Mouse (Mus musculus) WW6 (cell line): ENCODE measurements around the gene Wars2.

Experiments used
- DNase-seq: peaks from one replicate; pipeline ENCODE4 v3.0.0-alpha.2; 2013; ENCODE audit warnings: low read depth, low spot score

Wars2 gene

DNA sequence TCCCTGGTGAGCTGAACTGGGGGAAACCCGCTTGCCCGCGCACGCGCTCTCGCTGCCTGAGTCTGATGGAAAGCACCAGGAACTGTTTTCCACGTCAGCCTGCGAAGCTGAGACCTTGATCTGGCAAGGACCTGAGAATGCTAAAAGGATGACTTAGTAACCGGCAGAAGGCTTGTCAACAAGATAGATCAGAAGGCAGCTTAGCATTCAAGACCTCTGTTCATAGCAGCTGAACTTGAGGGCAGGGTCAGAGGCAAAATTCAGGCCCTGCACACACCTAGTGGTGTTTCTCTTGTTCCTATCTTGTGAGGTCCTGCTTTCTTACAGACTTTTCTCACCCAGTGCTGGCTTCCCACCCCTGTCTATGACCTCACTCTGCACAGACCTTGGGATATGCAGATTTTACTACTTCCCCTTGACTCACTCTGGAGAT, 122.6 kb downstream of the Wars2 start:
- no peak for DNase-seq

DNA sequence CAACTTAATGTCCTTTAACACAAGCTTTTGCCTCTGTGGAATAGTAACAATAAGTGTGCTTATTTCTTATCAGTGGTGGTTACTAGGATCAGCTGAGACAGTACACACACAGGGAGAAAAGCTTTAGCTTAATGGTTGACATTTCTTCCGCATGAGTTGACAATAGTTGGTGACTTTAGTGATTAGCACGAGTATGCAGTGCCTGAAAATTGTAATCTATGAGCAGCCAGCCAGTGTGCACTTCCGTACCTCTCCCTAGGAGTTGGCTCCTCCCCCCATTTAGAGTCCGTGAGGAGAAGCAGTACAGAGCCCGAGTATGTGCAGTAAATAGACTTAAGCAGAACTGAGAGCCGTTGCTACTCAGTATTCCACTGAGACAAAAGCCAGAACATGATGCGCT, 123.8 kb downstream of the Wars2 start:
- DNase-seq: no peak

DNA sequence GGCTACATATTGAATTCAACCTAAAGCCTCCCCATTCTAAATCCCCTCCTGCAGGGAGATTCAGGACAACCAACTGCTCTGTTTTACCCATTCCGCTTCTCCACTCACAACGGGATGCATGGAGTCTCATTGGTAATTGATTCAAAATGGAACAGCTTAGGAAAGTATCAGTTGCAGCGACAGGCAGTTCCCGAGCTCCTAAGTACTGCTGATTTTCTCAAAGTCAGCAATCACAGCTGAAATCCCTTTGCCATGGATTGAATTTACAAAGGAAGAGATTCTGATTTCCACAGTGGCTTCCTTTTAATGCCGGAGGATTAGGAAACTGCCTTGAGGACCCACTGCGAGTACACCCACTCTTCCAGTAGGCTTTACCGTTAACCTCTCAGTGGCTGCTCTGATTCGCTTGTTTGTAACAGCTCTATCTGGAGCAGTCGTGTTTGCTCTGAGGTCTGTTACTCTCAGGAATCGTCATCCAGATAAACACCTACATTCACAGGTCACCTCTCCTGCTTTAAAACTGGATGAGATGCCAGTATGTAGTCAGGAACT, 126.0 kb downstream of the Wars2 start:
- no peak for DNase-seq

DNA sequence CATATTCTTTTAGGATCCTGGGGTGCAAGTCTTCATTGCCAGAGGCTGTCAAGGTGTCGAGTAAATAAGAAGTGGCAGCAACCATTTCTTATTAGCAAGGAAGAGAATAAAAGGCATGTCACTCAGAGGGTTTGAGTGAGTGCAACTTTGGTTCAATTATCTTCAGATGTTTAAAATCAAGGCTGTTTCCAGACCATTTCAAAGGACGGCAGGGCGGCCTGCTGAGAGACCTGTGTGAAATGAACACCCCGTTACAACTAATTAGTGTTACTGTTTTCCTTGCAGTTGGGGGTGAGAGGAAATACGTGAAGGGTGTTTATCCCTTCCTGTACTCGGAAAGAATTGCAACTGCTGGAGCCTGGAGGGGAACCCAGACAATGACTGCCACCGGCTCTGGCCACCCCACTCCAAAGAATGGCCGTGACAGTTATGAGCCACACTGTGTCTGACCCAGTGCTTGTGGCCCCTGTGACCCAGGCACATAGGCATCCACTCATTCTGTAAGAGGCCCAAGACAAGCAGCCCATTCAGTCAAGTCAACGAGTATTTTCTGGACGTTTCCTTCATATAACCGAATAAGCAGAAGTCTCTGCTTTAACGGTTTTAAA, 137.2 kb downstream of the Wars2 start:
- no peak for DNase-seq

DNA sequence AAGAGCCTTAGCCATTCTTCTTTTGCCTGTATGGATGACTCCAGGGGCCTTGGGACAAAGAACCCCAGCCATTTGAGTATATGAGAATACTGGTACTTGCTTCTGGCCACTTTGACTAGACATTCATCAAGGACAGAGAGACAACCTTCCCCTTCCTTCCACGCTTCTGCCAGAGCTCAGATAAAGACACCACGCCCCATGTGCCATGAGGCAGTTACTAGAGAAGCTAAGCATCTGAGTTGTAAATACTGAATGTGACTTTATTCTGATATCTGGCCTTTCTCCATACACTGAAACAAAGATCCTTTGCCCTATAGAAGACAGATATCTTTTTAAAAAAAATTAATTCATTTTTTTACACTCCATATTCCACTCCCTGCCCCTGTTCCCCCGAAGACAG, 138.8 kb downstream of the Wars2 start:
- DNase-seq: no peak

DNA sequence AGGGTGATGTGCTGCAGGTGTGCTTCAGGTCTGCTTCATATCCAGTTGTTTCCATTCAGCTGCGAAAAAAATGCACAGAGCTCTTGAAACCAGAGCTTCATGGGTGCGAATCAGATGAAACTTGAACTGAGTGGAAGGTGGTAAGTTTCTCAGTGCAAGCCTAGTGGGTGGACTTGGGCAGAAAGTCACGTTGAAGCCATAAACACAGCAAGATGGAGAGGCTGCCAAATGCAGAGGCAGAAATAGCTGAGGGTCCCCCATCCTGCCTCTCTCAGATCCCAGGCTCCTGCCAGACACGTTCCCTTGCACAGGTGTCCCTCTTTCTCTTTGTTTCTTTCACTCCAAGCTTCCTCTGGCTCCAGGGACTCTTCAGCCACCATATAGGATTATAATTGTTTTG, 140.6 kb downstream of the Wars2 start:
- DNase-seq: no peak

DNA sequence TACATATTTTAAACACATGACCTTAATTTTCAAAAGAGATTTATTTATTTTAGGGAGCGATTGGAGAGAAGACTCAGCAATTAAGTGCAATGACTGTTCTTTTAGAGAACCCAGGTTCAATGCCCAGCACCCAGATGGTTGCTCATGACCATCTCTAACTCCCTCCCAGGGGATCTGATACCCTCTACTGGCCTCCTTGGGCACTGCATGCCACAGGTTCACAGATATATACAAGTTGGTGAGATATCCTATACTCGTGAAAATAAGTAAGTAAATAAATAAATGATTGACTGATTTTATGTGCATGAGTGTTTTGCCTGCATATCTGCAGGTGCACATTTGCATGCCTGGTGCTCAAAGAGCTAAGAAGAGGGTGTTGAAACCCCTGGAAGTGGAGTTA, 147.4 kb downstream of the Wars2 start:
- DNase-seq: no peak
